Mouse (Mus musculus): ENCODE results near the gene Snrpd3. TPM values are rescaled to one million over a fixed set of nuclear protein-coding genes. Genes with fewer than 3 reads are reported as not detected.

Gene Snrpd3
- polyA plus RNA-seq, 1 experiment from 2014 or later, result 212 TPM

GRCm38 (mm10) chr10:75535423-75535822 is 18.1 kb downstream of the Snrpd3 start:
- no peak for ATAC-seq (ENCODE audit: insufficient read depth, low FRiP score, low TSS enrichment)
- Histone ChIP-seq H3K4me2 (ENCODE audit: low read depth) (no peak overlapping the region), H3K27me3 (ENCODE audit: control insufficient read depth, insufficient read depth, low read length) (no peaks in the 10 kb centered on the region), H3K9ac (ENCODE audit: low read length) (no peak overlapping the region), H3K27ac (ENCODE audit: low read depth, low read length) (no peak overlapping the region), H3K36me3 (ENCODE audit: control insufficient read depth, insufficient read depth, low read length) (peaks cover 15% of the 10 kb centered on the region), H3K9me3 (ENCODE audit: control insufficient read depth, low read length) (no peaks in the 10 kb centered on the region), H3K4me1 (ENCODE audit: control insufficient read depth, insufficient read depth, low read length) (no peaks in the 10 kb centered on the region), H3K4me3 (ENCODE audit: low read depth, low read length) (no peak overlapping the region)
- 93% methylated on average over 2 of the region's 2 CpGs for WGBS
- no peak for DNase-seq (ENCODE audit: low spot score)

- 89% methylated on average over 5 of the region's 5 CpGs for WGBS
- no peaks in the 10 kb centered on the region for H3K27me3 ChIP-seq (ENCODE audit: control insufficient read depth, insufficient read depth, low read length)
- H3K27ac ChIP-seq (ENCODE audit: low read depth, low read length), result no peak overlapping the region
- H3K9ac ChIP-seq (ENCODE audit: low read length), result no peak overlapping the region
- DNase-seq (ENCODE audit: low spot score) (no peak), ATAC-seq (ENCODE audit: insufficient read depth, low FRiP score, low TSS enrichment) (no peak)
- H3K4me3 ChIP-seq (ENCODE audit: low read depth, low read length), result no peak overlapping the region
- H3K9me3 ChIP-seq (ENCODE audit: control insufficient read depth, low read length), result no peaks in the 10 kb centered on the region
- H3K4me1 ChIP-seq (ENCODE audit: control insufficient read depth, insufficient read depth, low read length), result no peaks in the 10 kb centered on the region
- H3K36me3 ChIP-seq (ENCODE audit: control insufficient read depth, insufficient read depth, low read length), result peaks cover 15% of the 10 kb centered on the region
- H3K4me2 ChIP-seq (ENCODE audit: low read depth), result no peak overlapping the region
Observed at GRCm38 (mm10) chr10:75536123-75536522, 18.8 kb downstream of the Snrpd3 start.

- H3K4me1 ChIP-seq (ENCODE audit: control insufficient read depth, insufficient read depth, low read length), result no peaks in the 10 kb centered on the region
- H3K36me3 ChIP-seq (ENCODE audit: control insufficient read depth, insufficient read depth, low read length), result no peaks in the 10 kb centered on the region
- H3K9me3 ChIP-seq (ENCODE audit: control insufficient read depth, low read length), result no peaks in the 10 kb centered on the region
- H3K4me2 ChIP-seq (ENCODE audit: low read depth), result no peak overlapping the region
- no peak for ATAC-seq (ENCODE audit: insufficient read depth, low FRiP score, low TSS enrichment)
- H3K4me3 ChIP-seq (ENCODE audit: low read depth, low read length), result no peak overlapping the region
- no peak overlapping the region for H3K9ac ChIP-seq (ENCODE audit: low read length)
- WGBS, result 73% methylated on average over 7 of the region's 7 CpGs
- no peak overlapping the region for H3K27ac ChIP-seq (ENCODE audit: low read depth, low read length)
- H3K27me3 ChIP-seq (ENCODE audit: control insufficient read depth, insufficient read depth, low read length), result no peaks in the 10 kb centered on the region
- no peak for DNase-seq (ENCODE audit: low spot score)
Observed at GRCm38 (mm10) chr10:75547901-75548300, 30.6 kb downstream of the Snrpd3 start.

GRCm38 (mm10) chr10:75548486-75548885 is 31.1 kb downstream of the Snrpd3 start:
- WGBS, result 65% methylated on average over 14 of the region's 14 CpGs
- Histone ChIP-seq H3K27ac (ENCODE audit: low read depth, low read length) (no peak overlapping the region), H3K9ac (ENCODE audit: low read length) (no peak overlapping the region), H3K4me3 (ENCODE audit: low read depth, low read length) (no peak overlapping the region), H3K36me3 (ENCODE audit: control insufficient read depth, insufficient read depth, low read length) (no peaks in the 10 kb centered on the region), H3K9me3 (ENCODE audit: control insufficient read depth, low read length) (no peaks in the 10 kb centered on the region), H3K4me1 (ENCODE audit: control insufficient read depth, insufficient read depth, low read length) (no peaks in the 10 kb centered on the region), H3K27me3 (ENCODE audit: control insufficient read depth, insufficient read depth, low read length) (no peaks in the 10 kb centered on the region), H3K4me2 (ENCODE audit: low read depth) (no peak overlapping the region)
- ATAC-seq (ENCODE audit: insufficient read depth, low FRiP score, low TSS enrichment), result no peak
- DNase-seq (ENCODE audit: low spot score), result no peak

GRCm38 (mm10) chr10:75549886-75550285 is 32.5 kb downstream of the Snrpd3 start:
- H3K4me3 ChIP-seq (ENCODE audit: low read depth, low read length), result no peak overlapping the region
- no peaks in the 10 kb centered on the region for H3K4me1 ChIP-seq (ENCODE audit: control insufficient read depth, insufficient read depth, low read length)
- no peak for DNase-seq (ENCODE audit: low spot score)
- no peaks in the 10 kb centered on the region for H3K9me3 ChIP-seq (ENCODE audit: control insufficient read depth, low read length)
- no peaks in the 10 kb centered on the region for H3K27me3 ChIP-seq (ENCODE audit: control insufficient read depth, insufficient read depth, low read length)
- WGBS, result 76% methylated on average over 7 of the region's 7 CpGs
- no peaks in the 10 kb centered on the region for H3K36me3 ChIP-seq (ENCODE audit: control insufficient read depth, insufficient read depth, low read length)
- H3K4me2 ChIP-seq (ENCODE audit: low read depth), result no peak overlapping the region
- no peak overlapping the region for H3K27ac ChIP-seq (ENCODE audit: low read depth, low read length)
- H3K9ac ChIP-seq (ENCODE audit: low read length), result no peak overlapping the region
- ATAC-seq (ENCODE audit: insufficient read depth, low FRiP score, low TSS enrichment), result no peak

- H3K27me3 ChIP-seq (ENCODE audit: control insufficient read depth, insufficient read depth, low read length), result no peaks in the 10 kb centered on the region
- ATAC-seq (ENCODE audit: insufficient read depth, low FRiP score, low TSS enrichment) (no peak), DNase-seq (ENCODE audit: low spot score) (no peak)
- H3K4me2 ChIP-seq (ENCODE audit: low read depth), result no peak overlapping the region
- H3K27ac ChIP-seq (ENCODE audit: low read depth, low read length), result no peak overlapping the region
- H3K36me3 ChIP-seq (ENCODE audit: control insufficient read depth, insufficient read depth, low read length), result no peaks in the 10 kb centered on the region
- 53% methylated on average over 12 of the region's 12 CpGs for WGBS
- H3K9ac ChIP-seq (ENCODE audit: low read length), result no peak overlapping the region
- no peaks in the 10 kb centered on the region for H3K9me3 ChIP-seq (ENCODE audit: control insufficient read depth, low read length)
- no peak overlapping the region for H3K4me3 ChIP-seq (ENCODE audit: low read depth, low read length)
- no peaks in the 10 kb centered on the region for H3K4me1 ChIP-seq (ENCODE audit: control insufficient read depth, insufficient read depth, low read length)
Observed at GRCm38 (mm10) chr10:75551175-75551574, 33.8 kb downstream of the Snrpd3 start.

- H3K27ac ChIP-seq (ENCODE audit: low read depth, low read length), result no peak overlapping the region
- no peak for ATAC-seq (ENCODE audit: insufficient read depth, low FRiP score, low TSS enrichment)
- no peaks in the 10 kb centered on the region for H3K36me3 ChIP-seq (ENCODE audit: control insufficient read depth, insufficient read depth, low read length)
- 70% methylated on average over 2 of the region's 2 CpGs for WGBS
- H3K9ac ChIP-seq (ENCODE audit: low read length), result no peak overlapping the region
- H3K4me1 ChIP-seq (ENCODE audit: control insufficient read depth, insufficient read depth, low read length), result no peaks in the 10 kb centered on the region
- no peak overlapping the region for H3K4me3 ChIP-seq (ENCODE audit: low read depth, low read length)
- no peaks in the 10 kb centered on the region for H3K9me3 ChIP-seq (ENCODE audit: control insufficient read depth, low read length)
- DNase-seq (ENCODE audit: low spot score), result no peak
- no peak overlapping the region for H3K4me2 ChIP-seq (ENCODE audit: low read depth)
- no peaks in the 10 kb centered on the region for H3K27me3 ChIP-seq (ENCODE audit: control insufficient read depth, insufficient read depth, low read length)
Observed at GRCm38 (mm10) chr10:75552106-75552505, 34.8 kb downstream of the Snrpd3 start.

- DNase-seq (ENCODE audit: low spot score), result no peak
- Histone ChIP-seq H3K4me1 (ENCODE audit: control insufficient read depth, insufficient read depth, low read length) (no peaks in the 10 kb centered on the region), H3K9me3 (ENCODE audit: control insufficient read depth, low read length) (no peaks in the 10 kb centered on the region), H3K36me3 (ENCODE audit: control insufficient read depth, insufficient read depth, low read length) (no peaks in the 10 kb centered on the region), H3K4me2 (ENCODE audit: low read depth) (no peak overlapping the region), H3K27ac (ENCODE audit: low read depth, low read length) (no peak overlapping the region), H3K27me3 (ENCODE audit: control insufficient read depth, insufficient read depth, low read length) (no peaks in the 10 kb centered on the region), H3K9ac (ENCODE audit: low read length) (no peak overlapping the region), H3K4me3 (ENCODE audit: low read depth, low read length) (no peak overlapping the region)
- WGBS, result 65% methylated on average over 13 of the region's 13 CpGs
- ATAC-seq (ENCODE audit: insufficient read depth, low FRiP score, low TSS enrichment), result no peak
Observed at GRCm38 (mm10) chr10:75552701-75553450, 35.5 kb downstream of the Snrpd3 start.

- DNase-seq (ENCODE audit: low spot score) (no peak), ATAC-seq (ENCODE audit: insufficient read depth, low FRiP score, low TSS enrichment) (no peak)
- 89% methylated on average over 8 of the region's 8 CpGs for WGBS
- Histone ChIP-seq H3K4me2 (ENCODE audit: low read depth) (no peak overlapping the region), H3K4me3 (ENCODE audit: low read depth, low read length) (no peak overlapping the region), H3K36me3 (ENCODE audit: control insufficient read depth, insufficient read depth, low read length) (no peaks in the 10 kb centered on the region), H3K9ac (ENCODE audit: low read length) (no peak overlapping the region), H3K4me1 (ENCODE audit: control insufficient read depth, insufficient read depth, low read length) (no peaks in the 10 kb centered on the region; the same call in 1 of the 2 replicates), H3K27ac (ENCODE audit: low read depth, low read length) (no peak overlapping the region), H3K27me3 (ENCODE audit: control insufficient read depth, insufficient read depth, low read length) (peaks cover 1% of the 10 kb centered on the region), H3K9me3 (ENCODE audit: control insufficient read depth, low read length) (no peaks in the 10 kb centered on the region)
Observed at GRCm38 (mm10) chr10:75554090-75554489, 36.7 kb downstream of the Snrpd3 start.

Data from neural tube, embryonic 11.5 days (tissue).